Mouse (Mus musculus) frontal cortex, postnatal 14 days (tissue): ENCODE data around the gene B430305J03Rik.

ENCODE experiments used
- DNase-seq, 2 experiments: peaks; one replicate each; pipeline ENCODE4 v3.0.0; 2022; ENCODE audit warnings: low spot score in 2 of 2

B430305J03Rik gene

GRCm38 (mm10) chr3:61348036-61348614 lies 17.6 kb downstream of the B430305J03Rik start:
- no peak for DNase-seq

GRCm38 (mm10) chr3:61345636-61346035 lies 20.1 kb downstream of the B430305J03Rik start:
- no peak for DNase-seq

GRCm38 (mm10) chr3:61344031-61344430 lies 21.7 kb downstream of the B430305J03Rik start:
- DNase-seq = no peak

- no peak for DNase-seq
Measured at GRCm38 (mm10) chr3:61340321-61340720, 25.4 kb downstream of the B430305J03Rik start.

- no peak for DNase-seq
Measured at GRCm38 (mm10) chr3:61337230-61337629, 28.5 kb downstream of the B430305J03Rik start.

- no peak for DNase-seq
Measured at GRCm38 (mm10) chr3:61336205-61336604, 29.5 kb downstream of the B430305J03Rik start.

GRCm38 (mm10) chr3:61321632-61322031 lies 44.1 kb downstream of the B430305J03Rik start:
- DNase-seq = no peak

GRCm38 (mm10) chr3:61320031-61320430 lies 45.7 kb downstream of the B430305J03Rik start:
- peak; percentile 27 to 42 for DNase-seq

GRCm38 (mm10) chr3:61315002-61315401 lies 50.7 kb downstream of the B430305J03Rik start:
- DNase-seq = no peak
